Mouse (Mus musculus) thymus, adult 2 months (tissue): ENCODE results near the gene Gsx2. TPM values are rescaled to one million over a fixed set of nuclear protein-coding genes. Genes with fewer than 3 reads are reported as not detected.

ENCODE experiments used
- DNase-seq: peaks from one replicate; pipeline ENCODE4 v3.0.0; 2021
- H3K27ac ChIP-seq: fragments of 200-500 bp; 2 replicates; pipeline ENCODE4 v1.5.1; 2012; ENCODE audit warnings: low read length, control low read depth; ENCODE audit not compliant: control insufficient read depth, insufficient read depth
- H3K27me3 ChIP-seq: fragments of 200-500 bp; 2 replicates; pipeline ENCODE4 v1.6.1; 2012; ENCODE audit warnings: mild to moderate bottlenecking, low read length, moderate library complexity, mixed read lengths; ENCODE audit not compliant: control insufficient read depth, insufficient read depth
- H3K36me3 ChIP-seq: fragments of 200-500 bp; 2 replicates; pipeline ENCODE4 v1.6.1; 2012; ENCODE audit warnings: mild to moderate bottlenecking, low read length, moderate library complexity; ENCODE audit not compliant: control insufficient read depth, insufficient read depth
- H3K4me1 ChIP-seq: fragments of 200-500 bp; replicated peaks from 2 replicates; pipeline ENCODE4 v1.6.1; 2012; ENCODE audit warnings: low read length; ENCODE audit not compliant: control insufficient read depth, insufficient read depth
- H3K4me3 ChIP-seq: fragments of 200-500 bp; 2 replicates; pipeline ENCODE4 v1.5.1; 2012; ENCODE audit warnings: mild to moderate bottlenecking, low read length, control low read depth, moderate library complexity; ENCODE audit not compliant: control insufficient read depth, insufficient read depth
- CTCF ChIP-seq: fragments of 200-500 bp; IDR thresholded peaks from 2 replicates; pipeline ENCODE4 v1.5.1; 2012; ENCODE audit warnings: mild to moderate bottlenecking, control low read depth, low read length, moderate library complexity, borderline replicate concordance; ENCODE audit not compliant: control insufficient read depth, poor library complexity, insufficient read depth; ENCODE audit errors: extremely low read depth
- POLR2A ChIP-seq: fragments of 200-500 bp; IDR thresholded peaks from 2 replicates; pipeline ENCODE4 v1.6.1; 2012; ENCODE audit warnings: mild to moderate bottlenecking, low read length, control low read depth, moderate library complexity; ENCODE audit not compliant: control insufficient read depth, poor library complexity, insufficient read depth; ENCODE audit errors: extremely low read depth
- WGBS: fragments of 180-500 bp; shearing (Covaris S2); methylation state at CpG from one replicate; pipeline ENCODE4 v1.1.7; 2018; 5-methylcytosine and 5-hydroxymethylcytosine counted together
- polyA plus RNA-seq: library from polyadenylated mRNA; depleted of rRNA; stranded (reverse); fragments of >200 nt; gene quantifications from 2 replicates; pipeline ENCODE4 v1.2.3, GENCODE M21; 2012

The Gsx2 gene
- polyA plus RNA-seq, 1 experiment, result not detected

DNA sequence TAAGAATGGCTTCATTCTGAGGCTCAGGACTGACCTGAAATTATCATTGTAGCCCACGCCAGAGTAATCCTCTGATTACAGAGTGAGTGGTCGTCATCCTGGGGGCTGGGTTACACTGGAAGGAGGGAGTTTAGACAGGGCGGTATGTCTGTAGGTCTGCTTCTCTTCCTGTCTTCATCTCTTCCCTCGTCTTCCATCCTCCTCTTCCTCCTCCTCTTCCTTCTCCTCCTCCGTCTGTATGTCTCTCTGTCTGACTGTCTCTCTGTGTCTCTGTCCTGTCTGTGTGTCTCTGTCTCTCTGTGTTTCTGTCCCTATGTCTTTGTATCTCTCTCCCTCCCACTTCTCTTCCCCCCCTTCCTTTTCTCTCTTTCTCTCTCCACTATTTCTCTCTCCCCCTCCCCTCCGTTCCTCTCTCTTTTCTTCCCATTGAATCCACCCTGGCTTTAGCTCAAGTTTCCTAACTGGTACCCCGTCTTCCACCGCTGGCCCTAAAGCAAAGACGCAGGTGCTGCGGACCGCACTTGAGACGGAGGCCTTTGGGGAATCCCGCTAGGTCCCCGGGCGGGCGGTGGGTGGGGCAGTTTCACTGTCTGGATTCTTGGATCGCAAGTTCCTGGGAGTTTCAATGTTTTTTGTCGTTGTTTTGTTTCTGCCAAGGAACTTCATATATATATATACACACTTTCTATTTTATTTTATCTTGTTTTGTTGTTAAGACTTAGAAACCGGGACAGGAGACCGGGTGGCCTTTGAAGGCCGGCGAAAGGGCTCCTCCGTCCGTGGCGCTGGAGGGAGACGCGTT, 8.4 kb downstream of the Gsx2 start:
- TF ChIP-seq POLR2A, result no peak
- TF ChIP-seq CTCF, result no peak
- peaks cover 20% of the 10 kb centered on the region for H3K27me3 ChIP-seq
- H3K4me1 ChIP-seq, result no peaks in the 10 kb centered on the region
- H3K36me3 ChIP-seq, result no peaks in the 10 kb centered on the region
- H3K4me3 ChIP-seq, result no peak overlapping the region
- no peak overlapping the region for H3K27ac ChIP-seq
- DNase-seq, result no peak
- WGBS, result 10% methylated on average over 27 of the region's 27 CpGs

DNA sequence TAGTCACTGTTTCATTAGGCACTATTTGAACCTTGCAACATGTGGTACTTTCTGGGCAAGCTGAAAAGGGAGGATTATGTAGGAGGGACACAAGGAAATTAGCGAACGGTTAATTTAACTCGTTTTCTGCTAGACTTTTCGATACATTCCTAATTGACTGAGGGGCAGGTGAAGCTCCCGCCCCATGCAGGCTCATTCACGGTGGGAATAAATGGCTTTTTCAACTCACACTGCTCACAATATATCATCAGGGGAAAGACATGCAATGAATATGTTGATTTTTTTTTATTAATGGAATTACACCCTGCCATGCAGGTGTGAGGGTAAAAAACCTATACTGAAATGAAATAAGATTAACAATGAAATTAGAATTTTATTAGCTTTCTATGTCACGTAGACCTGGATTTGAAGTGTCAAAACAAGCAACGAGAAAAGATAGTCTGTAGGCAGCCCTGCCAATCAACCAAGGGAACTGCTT, 9.0 kb downstream of the Gsx2 start:
- Histone ChIP-seq H3K27ac (no peak overlapping the region), H3K4me1 (no peaks in the 10 kb centered on the region), H3K27me3 (peaks cover 17% of the 10 kb centered on the region), H3K36me3 (no peaks in the 10 kb centered on the region), H3K4me3 (no peak overlapping the region)
- DNase-seq, result no peak
- 12% methylated on average over 8 of the region's 8 CpGs for WGBS
- no peak for TF ChIP-seq CTCF
- no peak for TF ChIP-seq POLR2A

DNA sequence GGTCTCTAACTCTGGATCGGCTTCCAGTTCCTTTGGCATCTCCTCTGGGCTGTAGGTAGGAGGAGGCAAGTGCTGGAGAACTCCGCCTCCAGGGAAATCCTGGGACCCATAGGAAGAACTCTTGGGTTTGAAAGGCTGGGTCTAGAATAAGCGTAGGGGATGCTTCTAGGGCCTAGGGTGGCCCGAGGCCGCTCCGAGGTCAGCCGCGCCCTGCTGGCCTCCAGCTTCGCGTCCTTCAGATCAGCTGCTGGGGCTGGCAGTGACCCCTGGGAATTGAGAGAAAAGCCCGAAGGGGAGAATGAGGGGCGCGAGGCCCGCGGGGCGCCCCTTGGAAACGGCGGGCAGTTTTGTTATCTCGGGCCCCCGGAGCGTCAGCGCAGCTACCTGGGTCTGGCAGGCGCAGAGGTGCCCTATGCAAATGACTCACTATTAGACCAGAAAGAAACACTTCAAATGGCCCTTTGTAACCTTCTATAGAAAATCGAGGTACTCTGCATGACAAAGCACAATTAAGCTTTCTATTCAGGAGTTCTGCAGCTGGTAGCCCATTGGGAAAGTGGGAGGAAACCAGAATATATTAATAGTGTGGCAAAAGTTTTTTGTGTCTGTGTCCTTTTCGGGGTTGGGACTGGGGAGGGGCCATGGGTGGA, 9.6 kb downstream of the Gsx2 start:
- no peaks in the 10 kb centered on the region for H3K4me1 ChIP-seq
- no peak overlapping the region for H3K4me3 ChIP-seq
- H3K27me3 ChIP-seq, result peaks cover 14% of the 10 kb centered on the region
- WGBS, result 10% methylated on average over 25 of the region's 25 CpGs
- no peak overlapping the region for H3K27ac ChIP-seq
- TF ChIP-seq POLR2A (no peak), CTCF (no peak)
- no peak for DNase-seq
- no peaks in the 10 kb centered on the region for H3K36me3 ChIP-seq

DNA sequence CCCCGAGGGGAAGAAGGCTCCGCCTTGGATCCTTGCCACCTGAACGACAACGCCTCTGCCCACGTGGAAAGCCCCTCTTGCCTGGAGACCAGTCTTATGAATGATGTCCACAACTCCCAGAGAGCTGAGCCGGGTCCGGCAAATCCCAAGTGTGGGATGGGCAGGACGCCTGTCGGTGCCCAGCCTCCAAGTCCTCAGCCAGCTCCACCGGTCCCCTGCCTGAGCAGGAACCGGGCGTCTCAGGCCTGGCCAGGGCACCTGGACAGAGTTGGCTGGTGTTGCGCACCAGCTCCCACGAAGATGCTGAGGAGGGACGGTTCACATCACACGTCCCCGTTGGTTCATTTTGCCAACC, 10.1 kb downstream of the Gsx2 start:
- peaks cover 14% of the 10 kb centered on the region for H3K27me3 ChIP-seq
- DNase-seq, result no peak
- 15% methylated on average over 17 of the region's 17 CpGs for WGBS
- no peaks in the 10 kb centered on the region for H3K36me3 ChIP-seq
- H3K27ac ChIP-seq, result no peak overlapping the region
- H3K4me3 ChIP-seq, result no peak overlapping the region
- no peaks in the 10 kb centered on the region for H3K4me1 ChIP-seq
- no peak for TF ChIP-seq CTCF
- TF ChIP-seq POLR2A, result no peak

DNA sequence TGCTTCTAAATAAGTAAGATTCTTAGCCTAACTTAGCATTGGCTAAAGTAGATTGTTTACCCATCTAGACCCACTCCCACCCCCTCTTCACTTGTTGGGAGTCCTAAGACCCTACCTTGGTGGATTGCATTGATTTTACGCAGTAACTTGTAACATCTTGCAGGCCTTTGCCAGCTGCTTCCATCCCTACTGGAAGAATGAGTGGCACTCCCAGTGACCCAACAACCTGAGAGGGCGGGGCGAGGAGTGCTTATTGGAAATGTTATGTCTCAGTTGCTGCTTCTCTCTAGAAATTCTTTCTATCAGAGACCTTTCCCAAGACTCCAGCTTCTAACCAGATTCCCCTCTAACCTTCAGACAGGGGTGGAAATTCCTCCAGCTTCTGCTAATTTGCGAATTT, 10.5 kb downstream of the Gsx2 start:
- H3K27me3 ChIP-seq, result peaks cover 12% of the 10 kb centered on the region
- no peak overlapping the region for H3K27ac ChIP-seq
- H3K36me3 ChIP-seq, result no peaks in the 10 kb centered on the region
- H3K4me1 ChIP-seq, result no peaks in the 10 kb centered on the region
- 47% methylated on average over 4 of the region's 4 CpGs for WGBS
- H3K4me3 ChIP-seq, result no peak overlapping the region
- DNase-seq, result no peak
- no peak for TF ChIP-seq POLR2A

DNA sequence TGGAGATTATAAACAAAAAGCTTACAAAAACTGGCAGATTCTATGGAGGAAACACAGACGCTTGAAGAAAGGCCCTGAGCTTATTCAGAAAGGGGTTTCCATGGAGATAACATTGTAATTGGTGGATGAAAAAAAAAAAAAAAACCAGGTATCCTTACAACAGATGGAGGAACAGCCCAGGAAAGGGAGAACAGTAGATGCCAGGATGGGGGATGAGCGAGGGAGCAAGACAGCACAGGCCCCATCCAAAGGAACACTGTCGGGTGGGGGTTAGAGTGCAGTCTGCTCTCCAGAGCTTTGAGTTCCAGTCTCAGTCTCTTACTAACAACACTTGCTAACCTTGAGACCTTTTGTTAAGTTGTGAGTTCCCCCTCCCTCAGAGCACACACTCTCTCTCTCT, 31.1 kb downstream of the Gsx2 start:
- no peaks in the 10 kb centered on the region for H3K4me1 ChIP-seq
- 87% methylated on average over 3 of the region's 3 CpGs for WGBS
- no peaks in the 10 kb centered on the region for H3K36me3 ChIP-seq
- no peak overlapping the region for H3K4me3 ChIP-seq
- H3K27me3 ChIP-seq, result no peaks in the 10 kb centered on the region
- no peak for TF ChIP-seq CTCF
- no peak for TF ChIP-seq POLR2A
- no peak overlapping the region for H3K27ac ChIP-seq
- DNase-seq, result no peak
